Mouse (Mus musculus): ENCODE results near the gene Omp.

The Omp gene

GRCm38 (mm10) chr7:98141206-98141605 lies 4.1 kb downstream of the Omp start:
- no peak for DNase-seq (ENCODE audit: low spot score)

GRCm38 (mm10) chr7:98140597-98140996 lies 4.7 kb downstream of the Omp start:
- no peak for DNase-seq (ENCODE audit: low spot score)

GRCm38 (mm10) chr7:98139216-98139615 lies 6.1 kb downstream of the Omp start:
- no peak for DNase-seq (ENCODE audit: low spot score)

GRCm38 (mm10) chr7:98137995-98138394 lies 7.3 kb downstream of the Omp start:
- DNase-seq (ENCODE audit: low spot score) = no peak

GRCm38 (mm10) chr7:98137583-98137982 lies 7.7 kb downstream of the Omp start:
- DNase-seq (ENCODE audit: low spot score) = no peak

- no peak for DNase-seq (ENCODE audit: low spot score)
Observed at GRCm38 (mm10) chr7:98131751-98132150, 13.6 kb downstream of the Omp start.

GRCm38 (mm10) chr7:98125473-98125872 lies 19.8 kb downstream of the Omp start:
- DNase-seq (ENCODE audit: low spot score) = no peak

GRCm38 (mm10) chr7:98124701-98125100 lies 20.6 kb downstream of the Omp start:
- DNase-seq (ENCODE audit: low spot score) = no peak

- DNase-seq (ENCODE audit: low spot score) = no peak
Observed at GRCm38 (mm10) chr7:98121673-98122072, 23.6 kb downstream of the Omp start.

GRCm38 (mm10) chr7:98121241-98121640 lies 24.1 kb downstream of the Omp start:
- no peak for DNase-seq (ENCODE audit: low spot score)

- DNase-seq (ENCODE audit: low spot score) = peak; percentile 64
Observed at GRCm38 (mm10) chr7:98120325-98120724, 25.0 kb downstream of the Omp start.

GRCm38 (mm10) chr7:98119961-98120232 lies 25.4 kb downstream of the Omp start:
- DNase-seq (ENCODE audit: low spot score) = no peak

GRCm38 (mm10) chr7:98119179-98119960 lies 25.9 kb downstream of the Omp start, which contains the start of gene Myo7a:
Myo7a (minus strand) TSS chr7:98119524.
- DNase-seq (ENCODE audit: low spot score) = no peak

- DNase-seq (ENCODE audit: low spot score) = no peak
Observed at GRCm38 (mm10) chr7:98117012-98117660, 28.2 kb downstream of the Omp start.

GRCm38 (mm10) chr7:98114656-98115055 lies 30.6 kb downstream of the Omp start:
- no peak for DNase-seq (ENCODE audit: low spot score)

GRCm38 (mm10) chr7:98111233-98111632 lies 34.1 kb downstream of the Omp start:
- DNase-seq (ENCODE audit: low spot score) = no peak

GRCm38 (mm10) chr7:98109771-98110170 lies 35.5 kb downstream of the Omp start:
- DNase-seq (ENCODE audit: low spot score) = no peak

- DNase-seq (ENCODE audit: low spot score) = no peak
Observed at GRCm38 (mm10) chr7:98108636-98109430, 36.5 kb downstream of the Omp start.

- DNase-seq (ENCODE audit: low spot score) = no peak
Observed at GRCm38 (mm10) chr7:98106272-98106671, 39.0 kb downstream of the Omp start.

GRCm38 (mm10) chr7:98104481-98105435 lies 40.5 kb downstream of the Omp start:
- no peak for DNase-seq (ENCODE audit: low spot score)

GRCm38 (mm10) chr7:98103942-98104292 lies 41.4 kb downstream of the Omp start:
- no peak for DNase-seq (ENCODE audit: low spot score)

All from layer of hippocampus, adult 11-12 months (tissue).